In genomic region chr16:84042010-84042449, GRCm38 (mm10) we compare ENCODE assay signal across 8 mouse cellular contexts.
DNase-seq lines count a peak whose midpoint lies in the region; ATAC-seq lines count a peak whose summit lies in the region.

No protein-coding gene starts in this region.

- H3K4me1 ChIP-seq in hindbrain, embryonic 15.5 days (replicated peaks), result no peaks in the 10 kb centered on the region

- peak; percentile 95 for ATAC-seq in hindbrain, embryonic 15.5 days (ENCODE audit: low FRiP score, low read depth)
- no peak for ATAC-seq in CD4-positive, CD25-positive, alpha-beta regulatory T cell, adult 4 months

- peak; percentile 44 for DNase-seq in adrenal gland, postnatal 10 days
- no peak for DNase-seq in adrenal gland, adult 18-20 months (ENCODE audit: low spot score in 2 of 2)
- peak; percentile 1 for DNase-seq in cerebellum, adult 11 months
- DNase-seq in left cerebral cortex, postnatal 4 days, result peak; percentile 84
- DNase-seq in urinary bladder, postnatal 10 days (ENCODE audit: low spot score), result no peak
- DNase-seq in kidney, adult 9 months, result no peak

- H3K27ac ChIP-seq in hindbrain, embryonic 15.5 days (replicated peaks), result no peak overlapping the region

- intact Hi-C loops in left cerebral cortex, postnatal 4 days (cut with DNase I), result no loop called here

- H3K27me3 ChIP-seq in hindbrain, embryonic 15.5 days, result no peaks in the 10 kb centered on the region

- H3K4me3 ChIP-seq in hindbrain, embryonic 15.5 days, result no peak overlapping the region

- H3K9me3 ChIP-seq in hindbrain, embryonic 15.5 days, result no peaks in the 10 kb centered on the region

- H3K4me2 ChIP-seq in hindbrain, embryonic 15.5 days, result no peak overlapping the region

- H3K36me3 ChIP-seq in hindbrain, embryonic 15.5 days, result no peaks in the 10 kb centered on the region

- 66% methylated on average over 4 of the region's 4 CpGs for WGBS in hindbrain, embryonic 15.5 days

- no peak overlapping the region for H3K9ac ChIP-seq in hindbrain, embryonic 15.5 days

Comparison
In these comparisons a context has a peak if more than half of its experiments do, and no peak if none do; other contexts are left out.
1. DNase-seq: peak in adrenal gland, postnatal 10 days (single experiment), cerebellum, adult 11 months (single experiment) and left cerebral cortex, postnatal 4 days (single experiment); none in adrenal gland, adult 18-20 months (0 of 2), urinary bladder, postnatal 10 days (single experiment) and kidney, adult 9 months (single experiment).